Mouse (Mus musculus) thymus, postnatal 0 days (tissue): ENCODE data around the gene Tom1l2. TPM values are rescaled to one million over a fixed set of nuclear protein-coding genes. Genes with fewer than 3 reads are reported as not detected.
A peak's percentile ranks its signal among the peaks of the same experiment; 100 is the strongest.

Source experiments
- DNase-seq: peaks from one replicate; pipeline ENCODE4 v3.0.0-alpha.2; 2015; ENCODE audit warnings: low spot score
- polyA plus RNA-seq: library from polyadenylated mRNA; unstranded; fragments of >200 nt; fragmentation: Nextera tagmentation; extraction: Ambion mirVana; gene quantifications from 2 replicates; pipeline ENCODE4 v1.2.1, GENCODE M21; 2015

The Tom1l2 gene
- polyA plus RNA-seq, 1 experiment from 2014 or later, result 17.6 TPM

DNA sequence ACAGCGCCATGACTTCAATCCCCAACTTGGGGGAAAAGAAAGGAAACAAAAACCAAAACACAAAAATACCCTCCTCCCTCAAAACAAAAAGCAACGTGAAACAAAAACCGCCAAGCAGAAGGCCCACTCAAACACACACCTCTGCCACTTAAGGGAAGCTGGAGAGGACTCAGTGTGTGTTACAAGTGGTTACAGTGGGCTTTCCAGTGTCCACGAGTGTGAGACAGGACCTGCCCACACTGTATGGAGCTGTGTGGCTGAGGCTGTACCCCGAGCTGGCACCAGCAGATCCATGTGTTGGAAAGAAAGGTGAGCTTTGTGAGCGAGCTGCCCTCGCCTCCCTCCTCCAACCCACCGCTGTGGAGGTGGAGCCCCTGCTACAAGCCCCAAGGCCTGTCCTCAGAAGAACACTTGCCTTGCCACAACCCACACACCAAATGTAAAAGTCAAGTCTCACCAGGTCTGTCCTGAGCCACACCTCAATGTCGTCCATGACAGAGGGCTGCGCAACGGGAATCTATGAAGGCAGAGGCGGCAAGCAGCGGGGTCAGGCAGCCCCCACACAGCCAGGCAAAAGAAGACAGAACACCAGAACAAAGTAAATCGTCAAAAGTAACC, 120.2 kb downstream of the Tom1l2 start:
- DNase-seq, result peak; percentile 40

DNA sequence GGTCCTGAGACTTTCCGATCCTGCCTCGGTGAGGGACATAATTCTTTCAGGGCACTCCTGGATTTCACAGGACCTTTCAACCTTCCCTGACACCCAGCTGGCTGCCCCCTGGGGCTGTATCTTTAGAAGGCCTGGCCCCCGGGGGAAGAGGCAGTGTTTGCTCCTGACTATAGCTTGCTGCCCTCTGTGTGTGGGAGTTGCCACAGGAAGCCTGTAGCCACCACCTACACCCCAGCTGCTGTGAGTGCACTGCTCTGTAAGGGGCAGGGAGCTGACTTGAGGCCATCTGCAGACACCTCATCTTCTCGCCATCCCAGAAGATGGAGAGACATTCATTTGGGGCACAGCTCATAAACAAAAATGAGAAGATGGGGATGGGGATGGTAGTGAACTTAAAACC, 120.8 kb downstream of the Tom1l2 start:
- DNase-seq, result peak; percentile 65

DNA sequence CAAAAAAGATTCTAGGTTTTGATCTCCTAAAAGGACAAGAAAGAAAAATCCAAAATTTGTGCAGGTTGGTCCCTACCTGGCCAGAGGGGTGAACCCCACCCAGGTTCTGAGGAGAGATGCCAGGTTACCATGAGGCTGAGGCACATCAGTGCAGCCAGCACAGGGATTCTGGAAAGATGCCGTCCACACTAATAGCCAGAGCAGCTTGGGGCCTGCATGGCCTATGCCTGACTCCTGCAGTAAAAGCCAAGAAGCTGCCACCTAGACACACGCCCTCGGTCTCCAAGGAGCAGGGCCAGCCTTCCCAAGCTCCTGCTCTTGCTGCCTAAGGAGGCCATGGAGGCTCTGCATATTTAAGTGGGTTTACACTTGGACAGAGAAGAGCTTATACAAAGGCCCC, 121.4 kb downstream of the Tom1l2 start:
- no peak for DNase-seq

DNA sequence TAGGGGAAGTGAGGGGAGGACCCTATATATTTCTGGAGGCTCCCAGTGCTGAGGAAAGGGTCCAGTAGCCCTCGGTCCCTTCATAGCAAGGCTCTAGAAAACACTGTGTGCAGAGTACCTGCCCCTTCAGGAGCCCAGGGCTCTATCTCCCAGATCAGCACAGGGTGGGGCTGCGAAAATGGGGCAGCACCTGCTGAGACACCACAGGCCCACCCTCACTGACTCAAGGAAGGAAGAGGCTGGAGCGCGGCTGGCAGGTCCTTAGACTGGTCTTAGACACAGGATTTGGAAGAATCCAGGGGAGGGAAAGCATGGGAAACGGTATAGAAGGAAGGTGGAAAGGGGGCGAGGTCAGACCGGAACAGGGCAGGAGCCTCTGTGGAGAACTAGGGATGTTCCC, 122.2 kb downstream of the Tom1l2 start:
- DNase-seq, result peak; percentile 55

DNA sequence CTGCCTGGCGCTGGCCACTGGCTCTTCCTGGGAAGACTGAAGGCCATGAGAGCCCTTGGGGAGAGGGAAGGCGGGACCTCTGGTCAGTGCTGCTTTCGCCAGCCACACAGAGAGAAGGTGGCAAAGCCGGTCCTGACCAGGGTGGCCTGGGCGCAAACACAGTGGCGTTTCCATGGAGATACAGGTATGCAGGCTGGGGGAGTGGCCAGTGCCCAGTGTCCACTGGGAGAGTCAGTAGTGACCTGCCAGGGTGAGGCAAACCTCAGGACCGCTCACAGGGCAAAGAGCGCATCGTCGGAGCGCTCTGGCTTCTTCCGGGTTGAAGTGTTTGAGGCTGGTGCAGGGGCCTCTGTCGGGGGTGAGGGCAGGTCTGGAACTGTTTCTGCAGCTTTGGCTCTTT, 122.9 kb downstream of the Tom1l2 start:
- DNase-seq, result no peak

DNA sequence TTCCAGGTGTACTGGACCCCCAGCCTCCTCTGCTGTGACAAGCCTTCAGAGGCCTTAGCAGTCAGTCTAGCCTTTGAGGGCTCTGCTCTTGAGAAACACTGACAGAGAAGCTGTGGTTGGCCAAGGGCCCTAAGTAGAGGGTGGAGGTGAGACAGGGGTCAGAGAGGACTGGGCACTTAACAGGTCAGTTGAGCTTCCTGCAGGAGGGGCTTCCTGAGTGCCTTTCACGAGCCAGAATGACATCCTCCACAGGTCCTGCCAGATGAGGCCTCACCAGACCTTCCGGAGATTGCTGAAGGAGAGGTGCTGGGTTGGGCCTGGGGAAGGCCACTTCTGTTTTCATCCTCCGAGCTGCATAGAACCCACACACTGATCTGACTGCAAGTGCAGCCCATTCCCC, 124.2 kb downstream of the Tom1l2 start:
- DNase-seq, result no peak

DNA sequence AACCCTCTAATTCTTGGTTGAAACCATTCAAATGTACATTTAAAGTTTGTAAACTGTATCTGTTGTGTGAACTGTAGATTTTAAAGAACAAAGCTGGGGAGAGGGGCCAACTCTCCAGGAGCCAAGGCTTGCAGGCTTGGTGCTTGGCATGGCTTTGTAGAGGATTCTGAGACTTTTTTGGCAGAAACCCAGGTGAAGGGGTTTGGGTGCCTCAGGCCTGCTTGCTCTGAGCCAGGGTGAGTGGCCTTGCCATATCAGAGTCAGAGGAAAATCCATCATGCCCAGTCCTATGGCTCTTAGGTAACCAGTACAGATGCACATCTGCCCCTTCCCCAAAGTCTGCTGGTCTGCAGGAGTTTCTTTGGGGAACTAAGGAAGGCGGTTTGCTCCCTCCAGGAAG, 126.8 kb downstream of the Tom1l2 start:
- no peak for DNase-seq

DNA sequence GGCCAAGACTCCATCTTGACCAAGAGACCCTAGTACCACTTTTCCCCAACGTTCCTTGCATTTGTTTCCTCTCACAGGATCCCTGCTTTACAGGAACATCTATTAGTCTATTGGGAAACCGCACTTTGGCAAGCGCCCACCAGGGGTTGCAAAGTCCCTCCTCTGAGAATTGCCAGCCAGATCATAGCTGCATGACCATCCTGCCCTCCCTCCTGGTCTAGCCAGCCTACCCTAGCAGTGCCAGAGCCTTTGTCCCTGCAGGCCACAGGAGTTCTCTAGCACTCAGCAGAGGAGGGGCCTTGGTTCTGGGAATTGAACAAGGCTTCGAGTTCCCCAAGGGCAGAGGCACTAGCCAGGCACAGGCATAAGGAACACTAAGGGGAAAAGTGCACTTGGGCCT, 128.0 kb downstream of the Tom1l2 start:
- peak; percentile 39 for DNase-seq

DNA sequence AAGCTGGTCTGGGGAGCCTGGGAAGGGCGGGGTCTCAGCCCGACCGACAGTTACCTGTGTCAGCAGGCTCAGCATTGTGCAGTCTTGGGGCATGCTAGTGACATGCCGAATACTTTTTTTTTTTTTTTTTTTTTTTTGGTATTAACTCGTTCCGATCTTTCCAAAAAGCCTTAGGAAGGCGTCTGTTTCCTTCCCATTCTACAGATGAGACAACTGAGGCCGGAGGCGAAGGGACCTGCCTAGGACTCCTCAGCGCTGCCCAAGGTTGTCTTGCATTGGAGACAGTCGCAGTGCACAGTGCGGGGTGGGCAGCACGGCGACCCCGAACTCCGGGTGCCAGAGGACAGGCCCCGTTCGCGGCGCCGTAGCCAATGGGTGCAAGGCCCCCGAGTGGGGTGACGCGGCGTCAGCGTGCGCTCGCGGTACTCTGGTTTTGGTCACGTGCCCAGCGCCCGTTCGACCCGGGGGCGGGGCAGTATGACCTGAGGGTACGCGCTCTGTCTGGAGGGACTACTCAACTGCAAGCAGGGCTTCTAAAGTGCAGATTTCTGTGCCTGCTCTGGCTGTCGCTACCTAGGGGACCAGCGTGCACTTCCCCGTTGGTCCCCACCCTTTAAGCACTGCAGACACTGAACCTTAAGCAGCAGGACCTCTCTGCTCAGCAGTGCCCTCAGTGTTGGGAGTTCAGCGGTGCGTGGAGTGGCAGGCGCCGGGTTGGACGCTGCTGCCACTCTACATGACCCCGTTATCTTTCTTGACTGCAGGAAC, 130.1 kb downstream of the Tom1l2 start, which contains the start of gene Srebf1:
Srebf1 (minus strand) TSS at position 113 of the 768 bp plus-strand sequence.
- DNase-seq, result peak; percentile 88

DNA sequence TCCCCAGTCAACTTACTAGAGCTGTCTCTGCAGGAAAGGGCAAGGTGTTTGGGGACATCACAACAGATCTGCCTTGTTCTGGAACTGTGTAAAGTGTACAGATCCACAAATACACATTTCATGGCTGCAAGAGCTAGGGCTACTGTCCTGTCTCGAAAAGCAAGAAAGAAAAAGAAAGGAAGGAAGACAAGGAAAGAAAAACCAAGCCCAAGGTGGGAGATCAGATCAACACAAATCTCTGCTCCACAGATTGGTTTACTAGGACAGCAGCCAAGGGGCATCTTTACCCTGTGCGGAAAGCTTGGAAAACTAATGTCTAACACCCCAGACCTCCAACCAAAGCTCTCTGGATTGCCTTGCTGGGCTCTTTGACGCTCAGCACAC, 130.6 kb downstream of the Tom1l2 start:
- DNase-seq, result no peak

DNA sequence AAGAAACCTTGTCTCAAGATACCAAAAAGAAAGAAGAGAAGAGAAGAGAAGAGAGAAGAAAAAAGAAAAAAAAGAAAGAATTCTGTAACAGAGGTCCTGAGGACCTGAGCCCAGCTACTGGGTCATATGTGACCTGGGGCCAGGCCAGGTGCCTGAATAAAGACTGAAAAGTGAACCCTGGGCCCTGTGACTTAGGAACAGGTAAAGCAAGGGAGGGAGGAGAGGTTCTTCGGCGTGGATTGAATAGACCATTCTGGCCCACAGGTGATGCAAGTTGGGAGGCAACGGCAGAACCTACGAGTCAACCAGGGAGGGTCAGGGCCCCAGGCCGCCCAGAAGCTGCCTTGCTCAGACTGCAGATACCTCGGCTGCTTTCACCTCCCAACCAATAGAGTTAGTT, 131.3 kb downstream of the Tom1l2 start:
- no peak for DNase-seq

DNA sequence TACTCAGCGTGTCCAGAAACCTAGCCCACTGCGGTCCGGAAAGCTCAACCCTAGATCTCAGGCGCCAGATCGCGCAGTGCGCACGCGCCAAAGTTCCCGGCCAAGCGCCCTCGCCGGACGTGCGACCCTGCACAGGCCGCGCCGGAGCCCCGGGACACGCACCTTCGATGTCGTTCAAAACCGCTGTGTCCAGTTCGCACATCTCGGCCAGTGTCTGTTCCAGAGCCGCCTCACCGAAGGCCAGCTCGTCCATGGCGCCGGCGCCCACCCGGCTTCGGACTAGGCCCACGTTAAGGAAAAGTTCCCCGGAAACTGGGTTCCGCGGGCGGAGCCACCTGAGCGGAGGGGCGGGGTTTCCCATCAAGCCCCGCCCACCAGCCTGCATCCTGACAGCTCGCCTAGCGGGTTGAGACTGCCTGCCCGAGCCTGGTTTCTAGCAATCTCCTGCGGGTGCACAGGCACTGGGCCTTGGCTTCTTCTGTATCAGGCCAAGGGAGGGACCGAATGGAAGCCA, 132.4 kb downstream of the Tom1l2 start:
- peak; percentile 94 for DNase-seq

DNA sequence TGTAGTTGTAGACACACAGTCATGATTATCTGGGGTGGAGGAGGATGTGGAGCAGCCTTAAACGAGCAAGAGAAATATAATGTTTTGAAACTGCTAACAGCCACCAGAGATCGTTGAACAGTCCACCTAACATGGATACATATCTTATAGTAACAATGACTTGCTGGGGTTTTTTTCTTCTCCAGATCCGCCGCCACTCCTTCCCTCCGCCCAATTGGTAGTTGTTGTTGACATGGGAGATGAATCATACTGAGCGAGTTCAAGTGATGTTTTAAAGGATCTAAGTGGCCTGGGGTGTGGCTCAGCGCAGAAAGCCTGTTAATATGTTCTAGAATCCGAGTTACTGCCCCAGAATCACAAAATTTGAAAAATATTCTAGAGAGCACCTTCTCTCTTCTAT, 133.1 kb downstream of the Tom1l2 start:
- no peak for DNase-seq

DNA sequence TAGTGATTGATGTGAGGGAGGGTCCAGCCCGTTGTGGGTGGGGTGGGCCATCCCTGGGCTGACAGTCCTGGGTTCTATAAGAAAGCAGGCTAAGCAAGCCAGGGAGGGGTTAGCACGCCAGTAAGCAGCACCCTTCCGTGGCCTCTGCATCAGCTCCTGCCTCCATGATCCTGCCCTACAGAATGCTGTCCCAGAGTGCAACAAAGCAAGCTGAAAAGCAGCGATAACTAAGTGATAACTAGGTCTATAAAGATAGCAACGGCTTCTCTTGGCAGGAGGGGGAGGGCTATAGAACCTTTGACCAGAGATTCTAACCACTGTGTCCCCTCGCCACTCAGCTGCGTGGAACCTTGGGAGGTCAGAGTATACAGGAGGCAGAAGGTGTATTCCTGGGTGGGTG, 135.2 kb downstream of the Tom1l2 start:
- DNase-seq, result no peak

DNA sequence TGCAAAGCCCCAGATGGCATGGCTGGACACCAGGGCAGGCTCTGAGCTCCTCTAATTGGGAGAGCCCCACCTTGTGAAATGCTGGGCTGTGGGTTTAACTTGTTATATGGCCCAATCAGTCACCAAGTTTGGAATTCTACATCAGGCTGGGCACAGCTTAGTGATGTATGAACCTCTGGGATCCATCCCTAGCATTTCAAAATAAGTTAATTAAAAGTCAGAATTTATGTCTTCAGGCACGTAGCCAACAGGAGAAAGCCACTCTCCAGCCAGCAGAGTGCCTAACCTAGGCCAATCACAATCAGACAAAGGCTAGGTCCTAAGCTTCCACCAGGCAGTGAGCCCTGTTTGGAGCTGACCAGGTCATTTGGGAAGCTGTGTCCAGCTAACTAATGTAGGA, 136.0 kb downstream of the Tom1l2 start:
- DNase-seq, result no peak

DNA sequence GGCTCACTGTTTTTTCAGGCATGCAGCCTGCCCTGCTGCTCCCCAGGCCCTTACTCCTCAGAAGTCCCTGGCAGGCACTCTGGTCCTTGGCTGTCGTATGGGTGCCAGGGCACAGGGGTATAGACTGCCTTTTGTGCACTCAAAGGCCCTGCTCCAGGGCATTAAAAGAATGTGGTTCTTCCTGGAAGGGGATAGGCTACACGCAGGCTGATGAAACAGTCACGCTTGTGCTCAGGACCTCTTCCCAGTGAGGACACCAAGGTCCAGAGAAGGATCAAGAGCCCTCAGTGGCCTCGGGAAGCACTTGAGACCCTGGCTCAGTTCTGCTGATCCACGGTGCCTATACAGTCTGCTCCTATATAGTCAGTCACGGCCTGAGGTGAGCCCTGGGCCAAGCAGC, 139.4 kb downstream of the Tom1l2 start:
- DNase-seq, result no peak

DNA sequence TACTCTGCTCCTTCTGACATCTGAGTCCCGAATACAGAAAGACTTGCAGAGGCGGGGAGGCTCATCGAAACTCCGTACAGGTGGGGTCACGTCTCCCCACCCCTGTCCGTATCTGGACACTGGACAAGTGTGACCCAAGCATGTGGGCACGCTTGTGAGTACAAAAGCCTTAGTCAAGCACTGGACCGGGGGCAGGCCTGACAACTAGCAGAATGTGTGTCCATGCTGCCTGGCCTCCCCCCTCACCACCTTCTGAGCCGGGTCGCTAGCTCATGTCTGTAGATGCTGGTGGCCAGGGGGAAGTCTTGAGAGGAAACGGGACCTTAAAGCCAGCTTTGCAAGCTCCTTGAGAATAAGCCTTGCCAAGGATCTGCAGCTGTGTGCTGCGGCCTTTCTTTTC, 140.9 kb downstream of the Tom1l2 start:
- DNase-seq, result no peak

DNA sequence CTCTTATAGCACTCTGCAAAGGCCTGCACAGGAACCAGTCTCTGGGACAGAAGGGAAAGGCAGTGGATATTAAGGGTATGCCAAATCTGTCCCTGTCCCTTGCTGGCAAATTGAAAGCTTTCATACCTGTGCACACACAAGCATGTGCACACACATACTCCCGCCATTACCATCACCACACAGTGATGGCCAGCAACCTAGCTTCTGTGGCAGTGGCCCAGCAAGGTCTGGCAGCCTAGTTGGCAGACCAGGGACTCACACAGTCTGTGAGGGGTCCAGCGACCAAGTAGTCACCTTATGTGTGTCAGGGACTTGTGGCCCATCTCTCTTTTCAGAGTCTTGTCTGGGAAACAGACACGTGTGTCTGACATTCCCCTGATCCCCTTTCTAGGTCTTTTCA, 141.6 kb downstream of the Tom1l2 start:
- DNase-seq, result no peak

DNA sequence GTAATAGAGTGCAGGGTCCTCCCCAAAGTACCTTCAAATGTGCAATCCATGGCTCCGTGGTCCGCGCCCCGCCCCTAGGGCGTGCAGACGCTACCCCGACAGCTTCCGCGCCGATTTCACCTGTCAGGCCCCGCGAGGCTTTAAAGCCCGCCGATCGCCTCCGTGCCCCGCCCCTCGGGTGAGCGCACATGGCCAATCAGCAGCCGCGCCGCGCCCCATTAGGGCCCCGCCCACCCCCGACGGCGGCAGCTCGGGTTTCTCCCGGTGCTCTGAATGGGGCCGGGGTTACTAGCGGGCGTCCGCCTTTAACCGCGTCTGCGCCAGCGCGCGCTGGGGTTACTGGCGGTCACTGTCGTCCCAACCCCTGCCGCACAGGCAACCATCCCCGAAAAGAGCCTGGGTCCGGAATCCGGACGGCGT, 142.4 kb downstream of the Tom1l2 start:
- DNase-seq, result peak; percentile 97

DNA sequence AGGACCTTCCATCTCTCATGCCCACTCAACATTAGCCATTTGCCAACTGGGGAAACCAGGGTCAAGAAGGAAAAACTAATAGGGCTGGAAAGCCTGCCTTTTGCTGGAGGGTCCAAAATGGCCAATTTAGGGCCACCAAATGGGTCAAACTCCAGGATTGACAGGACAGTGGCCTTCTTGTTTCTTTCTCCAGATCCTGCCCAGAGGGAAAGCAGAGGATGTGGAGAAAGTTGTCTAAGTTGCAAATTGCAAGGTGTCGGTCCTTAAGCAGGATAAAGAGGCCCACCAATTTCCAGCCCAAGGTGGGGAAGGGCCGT, 142.8 kb downstream of the Tom1l2 start:
- no peak for DNase-seq

DNA sequence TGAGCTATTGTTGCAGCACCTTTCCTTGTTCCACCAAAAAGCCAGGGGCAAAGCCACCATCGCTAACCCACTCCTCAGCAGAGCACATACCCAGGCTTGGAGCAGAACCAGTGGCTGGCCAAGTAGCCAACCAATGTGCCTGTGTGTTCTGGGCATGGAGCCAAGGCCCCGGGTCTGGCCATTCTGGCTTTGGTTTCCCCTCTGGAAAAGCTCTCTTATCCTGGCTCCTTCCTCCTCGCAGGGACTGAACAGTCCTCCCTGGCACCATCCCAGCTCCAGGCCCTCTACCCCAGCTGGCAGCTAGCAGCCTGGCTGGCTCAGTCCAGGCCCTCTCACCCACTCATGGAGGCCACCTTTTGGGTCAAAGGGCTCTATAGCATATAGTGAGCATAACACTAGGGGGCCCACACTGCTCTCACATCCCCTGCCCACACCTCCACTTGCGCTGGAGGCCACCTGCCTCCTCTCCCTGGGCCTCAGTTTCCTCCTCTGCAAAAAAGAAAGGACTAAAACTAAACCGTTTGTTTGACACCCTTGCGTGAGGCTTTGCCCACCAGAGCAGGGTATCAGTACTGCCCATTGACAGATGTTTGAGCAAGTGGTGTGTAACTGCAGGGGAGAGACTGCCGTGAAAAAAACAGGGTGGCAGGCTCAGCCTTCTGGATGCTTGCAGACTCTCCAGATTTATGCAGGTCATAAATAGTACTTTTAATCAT, 143.3 kb downstream of the Tom1l2 start:
- DNase-seq, result peak; percentile 32

DNA sequence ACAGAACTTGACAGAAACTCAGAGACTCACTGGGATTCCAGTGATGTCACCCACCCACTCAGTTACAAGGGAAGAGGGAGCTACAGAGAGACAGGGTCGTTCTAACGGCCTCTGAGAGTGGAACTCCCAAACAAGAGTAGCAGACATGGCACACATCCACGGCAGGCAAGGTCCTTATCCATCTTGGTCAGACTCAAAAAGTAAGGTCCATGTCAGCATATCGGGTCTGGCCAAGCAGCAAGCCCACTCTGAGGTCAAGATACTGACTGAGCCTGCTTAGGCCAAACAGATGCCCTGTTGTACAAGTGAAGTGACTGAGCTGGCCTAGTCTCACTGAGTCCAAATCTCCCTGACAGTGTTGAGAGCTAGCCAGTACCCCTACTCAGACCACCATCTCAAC, 144.0 kb downstream of the Tom1l2 start:
- no peak for DNase-seq
